Mouse (Mus musculus) forebrain, embryonic 15.5 days (tissue): ENCODE results near the gene Serpinb1b. TPM values are rescaled to one million over a fixed set of nuclear protein-coding genes. Genes with fewer than 3 reads are reported as not detected.
"Not testable (repeated sequence)": the region's sequence is repeated elsewhere in the genome, so short reads cannot be mapped to it uniquely, and the experiment has no call there.

ENCODE experiments used
- ATAC-seq: fragments of 200-750 bp; cut with Nextera tagmentation; replicated peaks from 2 replicates; pipeline ENCODE4 v1.8.0; 2017; ENCODE audit warnings: mild to moderate bottlenecking, moderate TSS enrichment, moderate library complexity
- H3K27ac ChIP-seq: fragments of 300-500 bp; sonication (generic); replicated peaks from 2 replicates; pipeline ENCODE4 v1.5.1; 2015; ENCODE audit warnings: mild to moderate bottlenecking, inconsistent platforms
- H3K27me3 ChIP-seq: fragments of 300-500 bp; sonication (generic); 2 replicates; pipeline ENCODE4 v1.6.1; 2015; ENCODE audit warnings: inconsistent platforms
- H3K36me3 ChIP-seq: fragments of 300-500 bp; sonication (generic); 2 replicates; pipeline ENCODE4 v1.6.1; 2015; ENCODE audit warnings: mild to moderate bottlenecking, inconsistent platforms
- H3K4me1 ChIP-seq: fragments of 300-500 bp; sonication (generic); 2 replicates; pipeline ENCODE4 v1.6.1; 2015; ENCODE audit warnings: inconsistent platforms
- H3K4me2 ChIP-seq: fragments of 300-500 bp; sonication (generic); replicated peaks from 2 replicates; pipeline ENCODE4 v1.6.1; 2015; ENCODE audit warnings: mild to moderate bottlenecking, inconsistent platforms
- H3K4me3 ChIP-seq: fragments of 300-500 bp; sonication (generic); 2 replicates; pipeline ENCODE4 v1.5.1; 2015; ENCODE audit warnings: mild to moderate bottlenecking, inconsistent platforms
- H3K9ac ChIP-seq: fragments of 300-500 bp; sonication (generic); replicated peaks from 2 replicates; pipeline ENCODE4 v1.6.1; 2015; ENCODE audit warnings: mild to moderate bottlenecking, inconsistent platforms
- H3K9me3 ChIP-seq: fragments of 300-500 bp; sonication (generic); 2 replicates; pipeline ENCODE4 v1.6.1; 2016; ENCODE audit warnings: inconsistent platforms
- WGBS: fragments of 180-500 bp; shearing (Covaris S2); methylation state at CpG from one replicate; pipeline ENCODE4 v1.1.7; 2015; ENCODE audit warnings: mixed read lengths; 5-methylcytosine and 5-hydroxymethylcytosine counted together
- polyA plus RNA-seq: library from polyadenylated mRNA; unstranded; fragments of >200 nt; fragmentation: Nextera tagmentation; extraction: Ambion mirVana; gene quantifications from 2 replicates; pipeline ENCODE4 v1.2.1, GENCODE M21; 2015

Serpinb1b gene
- polyA plus RNA-seq: 3.1 and 4.9 TPM in 2 replicates

GRCm38 (mm10) chr13:33078056-33078705 is at the start of gene Serpinb1b:
Gene Serpinb1b (plus strand): TSS chr13:33078575.
- H3K27me3 ChIP-seq: no peaks in the 10 kb centered on the region
- no peaks in the 10 kb centered on the region for H3K4me1 ChIP-seq
- H3K36me3 ChIP-seq: no peaks in the 10 kb centered on the region
- 27% methylated on average over 3 of the region's 3 CpGs for WGBS
- H3K27ac ChIP-seq: no peak within 1 kb of the TSS
- H3K9ac ChIP-seq: no peak within 1 kb of the TSS
- H3K4me3 ChIP-seq: no peak within 1 kb of the TSS
- no peaks in the 10 kb centered on the region for H3K9me3 ChIP-seq
- no peak within 1 kb of the TSS for H3K4me2 ChIP-seq
- ATAC-seq: peak; percentile 64; the same call in 1 of the 2 replicates

GRCm38 (mm10) chr13:33029478-33029877 is 48.9 kb upstream of the Serpinb1b start:
- H3K4me2 ChIP-seq, H3K9me3 ChIP-seq, H3K9ac ChIP-seq, H3K4me3 ChIP-seq, H3K27me3 ChIP-seq, H3K27ac ChIP-seq, H3K4me1 ChIP-seq, ATAC-seq, H3K36me3 ChIP-seq: not testable (repeated sequence)
- 95% methylated on average over 2 of the region's 2 CpGs for WGBS

DNA sequence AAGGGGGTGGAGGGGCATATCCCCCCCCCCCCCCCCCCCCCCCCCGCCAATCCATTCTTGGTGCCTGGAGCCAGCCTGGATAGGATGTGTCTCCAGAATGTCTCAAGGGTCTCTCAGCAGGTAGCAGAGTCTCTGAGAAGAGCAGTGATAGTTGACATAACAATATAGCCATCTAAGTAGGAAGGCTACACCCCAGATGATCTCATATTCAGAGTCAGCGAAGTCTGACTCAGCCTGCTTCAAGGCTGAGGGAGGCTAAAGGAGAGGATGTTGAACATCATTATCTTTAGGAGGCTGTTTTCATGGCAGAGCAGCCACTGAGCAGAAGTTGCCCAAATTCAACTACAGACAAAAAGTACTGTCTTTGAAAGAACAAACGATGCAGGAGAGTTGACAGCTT is 48.1 kb upstream of the Serpinb1b start:
- Histone ChIP-seq H3K4me1 (no peaks in the 10 kb centered on the region), H3K27me3 (no peaks in the 10 kb centered on the region), H3K36me3 (no peaks in the 10 kb centered on the region), H3K27ac (no peak overlapping the region), H3K4me3 (no peak overlapping the region), H3K9me3 (no peaks in the 10 kb centered on the region), H3K9ac (no peak overlapping the region), H3K4me2 (no peak overlapping the region)
- ATAC-seq: no peak
- WGBS: 92% methylated on average over 2 of the region's 3 CpGs

- no peak for ATAC-seq
- H3K9ac ChIP-seq: no peak overlapping the region
- no peaks in the 10 kb centered on the region for H3K27me3 ChIP-seq
- H3K4me3 ChIP-seq: no peak overlapping the region
- H3K4me1 ChIP-seq: no peaks in the 10 kb centered on the region
- H3K27ac ChIP-seq: no peak overlapping the region
- WGBS: 73% methylated on average over 1 of the region's 1 CpGs
- no peak overlapping the region for H3K4me2 ChIP-seq
- no peaks in the 10 kb centered on the region for H3K9me3 ChIP-seq
- H3K36me3 ChIP-seq: no peaks in the 10 kb centered on the region
Observed at GRCm38 (mm10) chr13:33035506-33035905, 42.9 kb upstream of the Serpinb1b start.

GRCm38 (mm10) chr13:33043542-33043941 is 34.8 kb upstream of the Serpinb1b start:
- Histone ChIP-seq H3K4me2 (no peak overlapping the region), H3K36me3 (no peaks in the 10 kb centered on the region), H3K27ac (no peak overlapping the region), H3K9me3 (no peaks in the 10 kb centered on the region), H3K27me3 (no peaks in the 10 kb centered on the region), H3K9ac (no peak overlapping the region), H3K4me3 (no peak overlapping the region), H3K4me1 (no peaks in the 10 kb centered on the region)
- ATAC-seq: no peak
- 93% methylated on average over 3 of the region's 3 CpGs for WGBS

GRCm38 (mm10) chr13:33047234-33047633 is 31.1 kb upstream of the Serpinb1b start:
- Histone ChIP-seq H3K36me3 (no peaks in the 10 kb centered on the region), H3K27me3 (no peaks in the 10 kb centered on the region), H3K9me3 (no peaks in the 10 kb centered on the region), H3K4me1 (no peaks in the 10 kb centered on the region), H3K27ac (no peak overlapping the region), H3K4me2 (no peak overlapping the region), H3K9ac (no peak overlapping the region), H3K4me3 (no peak overlapping the region)
- WGBS: 94% methylated on average over 2 of the region's 2 CpGs
- ATAC-seq: no peak

DNA sequence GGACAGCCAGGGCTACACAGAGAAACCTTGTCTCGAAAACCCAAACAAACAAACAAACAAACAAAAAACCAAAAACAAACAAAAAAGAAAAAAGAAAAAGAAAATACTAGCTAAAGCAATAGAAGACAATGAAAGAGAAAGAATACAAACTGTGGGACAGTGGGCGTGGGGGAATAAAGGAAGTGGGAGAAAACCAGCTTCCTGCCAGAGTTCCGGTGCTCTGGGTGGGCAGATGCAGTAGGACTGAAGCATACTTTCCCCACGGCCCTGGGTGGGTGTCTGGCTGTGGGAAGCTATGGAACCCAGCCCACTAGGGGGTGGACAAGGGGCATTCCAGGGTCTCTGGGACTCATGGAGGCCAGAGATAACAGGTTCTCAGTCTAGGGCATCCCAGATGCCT is 30.2 kb upstream of the Serpinb1b start:
- Histone ChIP-seq H3K27ac (no peak overlapping the region), H3K4me1 (no peaks in the 10 kb centered on the region), H3K36me3 (no peaks in the 10 kb centered on the region), H3K9ac (no peak overlapping the region), H3K27me3 (no peaks in the 10 kb centered on the region), H3K4me2 (no peak overlapping the region), H3K4me3 (no peak overlapping the region), H3K9me3 (no peaks in the 10 kb centered on the region)
- 79% methylated on average over 4 of the region's 4 CpGs for WGBS
- ATAC-seq: no peak

- Histone ChIP-seq H3K4me3 (no peak overlapping the region), H3K36me3 (no peaks in the 10 kb centered on the region), H3K4me2 (no peak overlapping the region), H3K4me1 (no peaks in the 10 kb centered on the region), H3K9ac (no peak overlapping the region), H3K9me3 (0 out of 2 replicates have a peak, but pooled peaks cover 5% of the 10 kb centered on the region), H3K27me3 (no peaks in the 10 kb centered on the region), H3K27ac (no peak overlapping the region)
- 73% methylated on average over 3 of the region's 3 CpGs for WGBS
- ATAC-seq: no peak
Observed at GRCm38 (mm10) chr13:33051697-33052096, 26.7 kb upstream of the Serpinb1b start.

GRCm38 (mm10) chr13:33063048-33063447 is 15.3 kb upstream of the Serpinb1b start:
- H3K36me3 ChIP-seq: no peaks in the 10 kb centered on the region
- H3K9ac ChIP-seq: no peak overlapping the region
- ATAC-seq: no peak
- H3K4me1 ChIP-seq: no peaks in the 10 kb centered on the region
- no peaks in the 10 kb centered on the region for H3K9me3 ChIP-seq
- 67% methylated on average over 1 of the region's 1 CpGs for WGBS
- no peak overlapping the region for H3K27ac ChIP-seq
- no peak overlapping the region for H3K4me3 ChIP-seq
- H3K4me2 ChIP-seq: no peak overlapping the region
- no peaks in the 10 kb centered on the region for H3K27me3 ChIP-seq

GRCm38 (mm10) chr13:33067387-33067977 is 10.9 kb upstream of the Serpinb1b start:
- Histone ChIP-seq H3K9me3 (no peaks in the 10 kb centered on the region), H3K27me3 (no peaks in the 10 kb centered on the region), H3K4me1 (no peaks in the 10 kb centered on the region), H3K4me3 (no peak overlapping the region), H3K9ac (no peak overlapping the region), H3K4me2 (no peak overlapping the region), H3K36me3 (no peaks in the 10 kb centered on the region), H3K27ac (no peak overlapping the region)
- no peak for ATAC-seq
- 62% methylated on average over 1 of the region's 1 CpGs for WGBS

- no peaks in the 10 kb centered on the region for H3K4me1 ChIP-seq
- no peak for ATAC-seq
- H3K27ac ChIP-seq: no peak overlapping the region
- 87% methylated on average over 3 of the region's 3 CpGs for WGBS
- H3K9ac ChIP-seq: no peak overlapping the region
- H3K36me3 ChIP-seq: no peaks in the 10 kb centered on the region
- H3K27me3 ChIP-seq: no peaks in the 10 kb centered on the region
- H3K4me2 ChIP-seq: no peak overlapping the region
- no peak overlapping the region for H3K4me3 ChIP-seq
- H3K9me3 ChIP-seq: no peaks in the 10 kb centered on the region
Observed at GRCm38 (mm10) chr13:33068164-33068563, 10.2 kb upstream of the Serpinb1b start.

- no peaks in the 10 kb centered on the region for H3K27me3 ChIP-seq
- no peak overlapping the region for H3K27ac ChIP-seq
- no peaks in the 10 kb centered on the region for H3K36me3 ChIP-seq
- no peaks in the 10 kb centered on the region for H3K9me3 ChIP-seq
- H3K4me3 ChIP-seq: no peak overlapping the region
- no peak overlapping the region for H3K4me2 ChIP-seq
- no peak for ATAC-seq
- H3K9ac ChIP-seq: no peak overlapping the region
- no peaks in the 10 kb centered on the region for H3K4me1 ChIP-seq
- WGBS: 78% methylated on average over 5 of the region's 5 CpGs
Observed at GRCm38 (mm10) chr13:33071776-33072175, 6.6 kb upstream of the Serpinb1b start.

GRCm38 (mm10) chr13:33074029-33074428 is 4.3 kb upstream of the Serpinb1b start:
- H3K9ac ChIP-seq: no peak overlapping the region
- H3K27ac ChIP-seq: no peak overlapping the region
- no peak overlapping the region for H3K4me2 ChIP-seq
- H3K9me3 ChIP-seq: no peaks in the 10 kb centered on the region
- H3K4me3 ChIP-seq: no peak overlapping the region
- H3K4me1 ChIP-seq: no peaks in the 10 kb centered on the region
- no peak for ATAC-seq
- no peaks in the 10 kb centered on the region for H3K27me3 ChIP-seq
- no peaks in the 10 kb centered on the region for H3K36me3 ChIP-seq
